Mouse (Mus musculus) liver, postnatal 0 days (tissue): ENCODE results near the gene Sdhb. TPM values are rescaled to one million over a fixed set of nuclear protein-coding genes. Genes with fewer than 3 reads are reported as not detected.

Experiments
- ATAC-seq: fragments of 200-750 bp; cut with Nextera tagmentation; 2 replicates; pipeline ENCODE4 v1.8.0; 2017; ENCODE audit warnings: mild to moderate bottlenecking, moderate library complexity
- DNase-seq: peaks from one replicate; pipeline ENCODE4 v3.0.0-alpha.2; 2016
- H3K27ac ChIP-seq: fragments of 300-500 bp; sonication (generic); 2 replicates; pipeline ENCODE4 v1.5.1; 2014; ENCODE audit warnings: antibody characterized with exemption, moderate library complexity, mild to moderate bottlenecking, low read depth
- H3K27me3 ChIP-seq: fragments of 300-500 bp; sonication (generic); 2 replicates; pipeline ENCODE4 v1.6.1; 2014; ENCODE audit warnings: low read length, control low read depth, mixed read lengths; ENCODE audit not compliant: insufficient read depth
- H3K36me3 ChIP-seq: fragments of 300-500 bp; sonication (generic); replicated peaks from 2 replicates; pipeline ENCODE4 v1.6.1; 2014; ENCODE audit warnings: mild to moderate bottlenecking, control low read depth, low read length, moderate library complexity, mixed read lengths; ENCODE audit not compliant: insufficient read depth
- H3K4me1 ChIP-seq: fragments of 300-500 bp; sonication (generic); 2 replicates; pipeline ENCODE4 v1.6.1; 2014; ENCODE audit warnings: antibody characterized with exemption, mild to moderate bottlenecking, control low read depth; ENCODE audit not compliant: insufficient read depth
- H3K4me2 ChIP-seq: fragments of 300-500 bp; sonication (generic); 2 replicates; pipeline ENCODE4 v1.6.1; 2014; ENCODE audit warnings: low read depth, mild to moderate bottlenecking, low read length, moderate library complexity, mixed read lengths
- H3K4me3 ChIP-seq: fragments of 300-500 bp; sonication (generic); 2 replicates; pipeline ENCODE4 v1.5.1; 2014; ENCODE audit warnings: low read depth, low read length
- H3K9ac ChIP-seq: fragments of 300-500 bp; sonication (generic); replicated peaks from 2 replicates; pipeline ENCODE4 v1.6.1; 2014; ENCODE audit warnings: mild to moderate bottlenecking, moderate library complexity
- H3K9me3 ChIP-seq: fragments of 300-500 bp; sonication (generic); 2 replicates; pipeline ENCODE4 v1.6.1; 2016; ENCODE audit warnings: mild to moderate bottlenecking, control low read depth, low read length, mixed read lengths
- CTCF ChIP-seq: sonication (generic); IDR thresholded peaks from 2 replicates; pipeline ENCODE4 v1.5.1; 2016; ENCODE audit warnings: antibody characterized with exemption, low read depth
- EP300 ChIP-seq: IDR thresholded peaks from 2 replicates; pipeline ENCODE4 v1.6.1; 2016; ENCODE audit warnings: antibody characterized with exemption, low read depth, mild to moderate bottlenecking
- WGBS: fragments of 180-500 bp; shearing (Covaris S2); extraction: QIAGEN DNeasy Blood & Tissue Kit; methylation state at CpG from one replicate; pipeline ENCODE4 v1.1.7; 2014; ENCODE audit not compliant: insufficient replicate concordance; 5-methylcytosine and 5-hydroxymethylcytosine counted together
- polyA plus RNA-seq: library from polyadenylated mRNA; unstranded; fragments of >200 nt; fragmentation: Nextera tagmentation; extraction: Ambion mirVana; gene quantifications from 2 replicates; pipeline ENCODE4 v1.2.1, GENCODE M21; 2015

Gene Sdhb
- polyA plus RNA-seq, 1 experiment from 2014 or later, result 312 TPM

- Histone ChIP-seq H3K27me3 (no peaks in the 10 kb centered on the region), H3K4me3 (no peak overlapping the region), H3K9me3 (no peaks in the 10 kb centered on the region), H3K36me3 (peaks cover 54% of the 10 kb centered on the region), H3K27ac (no peak overlapping the region), H3K4me2 (no peak overlapping the region), H3K4me1 (no peaks in the 10 kb centered on the region), H3K9ac (no peak overlapping the region)
- 80% methylated on average over 8 of the region's 8 CpGs for WGBS
- ATAC-seq, result no peak
- no peak for DNase-seq
- TF ChIP-seq EP300 (no peak), CTCF (no peak)
Measured at GRCm38 (mm10) chr4:140995811-140996210, 34.8 kb downstream of the Sdhb start.

- H3K27me3 ChIP-seq, result no peaks in the 10 kb centered on the region
- ATAC-seq (no peak; the same call in 1 of the 2 replicates), DNase-seq (no peak)
- WGBS, result 66% methylated on average over 9 of the region's 9 CpGs
- H3K9me3 ChIP-seq, result no peaks in the 10 kb centered on the region
- no peaks in the 10 kb centered on the region for H3K4me1 ChIP-seq
- TF ChIP-seq CTCF, result no peak
- no peak for TF ChIP-seq EP300
- H3K36me3 ChIP-seq, result peaks cover 55% of the 10 kb centered on the region
- no peak overlapping the region for H3K9ac ChIP-seq
- H3K27ac ChIP-seq, result no peak overlapping the region
- no peak overlapping the region for H3K4me3 ChIP-seq
- H3K4me2 ChIP-seq, result no peak overlapping the region
Measured at GRCm38 (mm10) chr4:140996812-140997211, 35.8 kb downstream of the Sdhb start.

GRCm38 (mm10) chr4:141005983-141006382 is 45.0 kb downstream of the Sdhb start:
- Histone ChIP-seq H3K27me3 (peaks cover 8% of the 10 kb centered on the region), H3K4me2 (no peak overlapping the region), H3K9me3 (no peaks in the 10 kb centered on the region), H3K36me3 (peaks cover 37% of the 10 kb centered on the region), H3K9ac (no peak overlapping the region), H3K27ac (no peak overlapping the region), H3K4me3 (no peak overlapping the region), H3K4me1 (peaks cover 7% of the 10 kb centered on the region; the same call in 1 of the 2 replicates)
- ATAC-seq (no peak), DNase-seq (no peak)
- WGBS, result 80% methylated on average over 13 of the region's 13 CpGs
- peak; percentile 42 for TF ChIP-seq CTCF
- TF ChIP-seq EP300, result no peak

GRCm38 (mm10) chr4:141008028-141008427 is 47.0 kb downstream of the Sdhb start:
- TF ChIP-seq EP300, result peak; percentile 36; the same call in 1 of the 2 replicates
- TF ChIP-seq CTCF, result 0 out of 2 replicates have a peak, but pooled peaks have one; percentile 3
- Histone ChIP-seq H3K4me1 (peaks cover 7% of the 10 kb centered on the region; the same call in 1 of the 2 replicates), H3K36me3 (peaks cover 32% of the 10 kb centered on the region), H3K27me3 (peaks cover 20% of the 10 kb centered on the region), H3K9ac (no peak overlapping the region; the same call in 1 of the 2 replicates), H3K9me3 (no peaks in the 10 kb centered on the region), H3K4me3 (no peak overlapping the region), H3K27ac (no peak overlapping the region), H3K4me2 (no peak overlapping the region)
- peak; percentile 88 for ATAC-seq
- WGBS, result 43% methylated on average over 8 of the region's 8 CpGs
- peak; percentile 47 for DNase-seq

- no peak for DNase-seq
- peaks cover 7% of the 10 kb centered on the region; the same call in 1 of the 2 replicates for H3K4me1 ChIP-seq
- H3K4me2 ChIP-seq, result peak within 1 kb of the TSS; percentile 58
- peaks cover 16% of the 10 kb centered on the region for H3K36me3 ChIP-seq
- TF ChIP-seq EP300 (no peak), CTCF (no peak)
- no peak within 1 kb of the TSS for H3K27ac ChIP-seq
- peak within 1 kb of the TSS; percentile 40 for H3K4me3 ChIP-seq
- H3K9ac ChIP-seq, result peak within 1 kb of the TSS; percentile 61
- H3K27me3 ChIP-seq, result peaks cover 20% of the 10 kb centered on the region
- ATAC-seq, result no peak
- 16% methylated on average over 7 of the region's 7 CpGs for WGBS
- no peaks in the 10 kb centered on the region for H3K9me3 ChIP-seq
Measured at GRCm38 (mm10) chr4:141010118-141010517, 49.1 kb downstream of the Sdhb start, which contains the start of gene Mfap2. Gene Mfap2 (plus strand): TSS chr4:141010418.

- ATAC-seq (no peak), DNase-seq (no peak)
- TF ChIP-seq EP300, result no peak
- TF ChIP-seq CTCF, result no peak
- H3K4me1 ChIP-seq, result peaks cover 7% of the 10 kb centered on the region; the same call in 1 of the 2 replicates
- H3K9ac ChIP-seq, result peak overlapping the region; percentile 61
- WGBS, result 3% methylated on average over 26 of the region's 26 CpGs
- peaks cover 12% of the 10 kb centered on the region for H3K36me3 ChIP-seq
- H3K4me3 ChIP-seq, result peak overlapping the region; percentile 40
- H3K27ac ChIP-seq, result no peak overlapping the region
- peak overlapping the region; percentile 58 for H3K4me2 ChIP-seq
- no peaks in the 10 kb centered on the region for H3K9me3 ChIP-seq
- H3K27me3 ChIP-seq, result peaks cover 20% of the 10 kb centered on the region
Measured at GRCm38 (mm10) chr4:141010526-141010925, 49.5 kb downstream of the Sdhb start.
